Mouse (Mus musculus): Measurements from ENCODE around the gene Slc22a5. TPM values are rescaled to one million over a fixed set of nuclear protein-coding genes. Genes with fewer than 3 reads are reported as not detected.
A peak's percentile ranks its signal among the peaks of the same experiment; 100 is the strongest.

The Slc22a5 gene
- polyA plus RNA-seq, 1 experiment from 2014 or later = 9.4 TPM

GRCm38 (mm10) chr11:53902741-53903140 lies 11.3 kb upstream of the Slc22a5 start:
- Histone ChIP-seq H3K9ac (ENCODE audit: low read length) (no peak overlapping the region), H3K4me2 (replicated peaks; ENCODE audit: low read depth) (no peak overlapping the region), H3K27ac (replicated peaks) (no peak overlapping the region), H3K36me3 (ENCODE audit: control insufficient read depth, insufficient read depth, low read length) (no peaks in the 10 kb centered on the region), H3K4me1 (replicated peaks; ENCODE audit: control insufficient read depth, insufficient read depth) (no peaks in the 10 kb centered on the region), H3K27me3 (ENCODE audit: control insufficient read depth, insufficient read depth, low read length) (no peaks in the 10 kb centered on the region), H3K4me3 (ENCODE audit: low read depth, low read length) (no peak overlapping the region), H3K9me3 (ENCODE audit: control insufficient read depth, low read length) (no peaks in the 10 kb centered on the region)
- 90% methylated on average over 14 of the region's 14 CpGs for WGBS
- TF ChIP-seq CTCF (IDR thresholded peaks at IDR 0.05; ENCODE audit: low read depth) (no peak), EP300 (optimal IDR thresholded peaks at IDR 0.05) (no peak)
- ATAC-seq (ENCODE audit: low FRiP score, low TSS enrichment) = no peak
- no peak for DNase-seq (ENCODE audit: low spot score)

GRCm38 (mm10) chr11:53900991-53901390 lies 9.5 kb upstream of the Slc22a5 start:
- DNase-seq (ENCODE audit: low spot score) (no peak), ATAC-seq (ENCODE audit: low FRiP score, low TSS enrichment) (no peak)
- Histone ChIP-seq H3K27ac (replicated peaks) (0 out of 2 replicates have a peak overlapping the region, but pooled peaks have one; percentile 2), H3K9me3 (ENCODE audit: control insufficient read depth, low read length) (no peaks in the 10 kb centered on the region), H3K27me3 (ENCODE audit: control insufficient read depth, insufficient read depth, low read length) (no peaks in the 10 kb centered on the region), H3K9ac (ENCODE audit: low read length) (no peak overlapping the region), H3K4me2 (replicated peaks; ENCODE audit: low read depth) (no peak overlapping the region), H3K4me1 (replicated peaks; ENCODE audit: control insufficient read depth, insufficient read depth) (no peaks in the 10 kb centered on the region), H3K36me3 (ENCODE audit: control insufficient read depth, insufficient read depth, low read length) (no peaks in the 10 kb centered on the region), H3K4me3 (ENCODE audit: low read depth, low read length) (no peak overlapping the region)
- 28% methylated on average over 1 of the region's 1 CpGs for WGBS
- no peak for TF ChIP-seq EP300 (optimal IDR thresholded peaks at IDR 0.05)
- TF ChIP-seq CTCF (IDR thresholded peaks at IDR 0.05; ENCODE audit: low read depth) = no peak

GRCm38 (mm10) chr11:53899981-53900380 lies 8.5 kb upstream of the Slc22a5 start:
- TF ChIP-seq CTCF (IDR thresholded peaks at IDR 0.05; ENCODE audit: low read depth) (no peak), EP300 (optimal IDR thresholded peaks at IDR 0.05) (no peak)
- WGBS = 95% methylated on average over 6 of the region's 6 CpGs

DNA sequence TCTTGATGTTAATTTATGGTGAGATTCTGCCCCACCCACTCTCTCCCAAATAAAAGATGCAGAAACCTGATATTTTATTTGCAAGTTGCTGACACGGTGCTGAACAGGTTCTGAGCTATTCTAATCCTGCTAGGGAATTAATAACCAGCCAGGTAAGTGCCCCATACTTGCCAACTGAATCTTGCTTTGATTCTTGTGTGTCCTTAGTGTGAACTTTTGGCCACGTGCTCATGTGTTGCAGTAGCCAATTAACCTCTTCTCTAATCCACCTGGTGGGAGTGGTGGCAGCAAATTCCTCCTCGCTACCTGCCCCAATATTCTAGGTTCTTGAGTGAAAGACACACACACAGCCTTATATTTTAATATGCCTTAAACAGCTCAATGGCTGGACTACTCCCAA lies 7.5 kb upstream of the Slc22a5 start:
- ATAC-seq (ENCODE audit: low FRiP score, low TSS enrichment) = no peak
- Histone ChIP-seq H3K9me3 (ENCODE audit: control insufficient read depth, low read length) (no peaks in the 10 kb centered on the region), H3K36me3 (ENCODE audit: control insufficient read depth, insufficient read depth, low read length) (no peaks in the 10 kb centered on the region), H3K4me2 (replicated peaks; ENCODE audit: low read depth) (no peak overlapping the region), H3K4me1 (replicated peaks; ENCODE audit: control insufficient read depth, insufficient read depth) (no peaks in the 10 kb centered on the region), H3K27ac (replicated peaks) (no peak overlapping the region), H3K27me3 (ENCODE audit: control insufficient read depth, insufficient read depth, low read length) (no peaks in the 10 kb centered on the region), H3K9ac (ENCODE audit: low read length) (no peak overlapping the region), H3K4me3 (ENCODE audit: low read depth, low read length) (no peak overlapping the region)
- no peak for DNase-seq (ENCODE audit: low spot score)
- 43% methylated on average over 3 of the region's 3 CpGs for WGBS
- TF ChIP-seq EP300 (optimal IDR thresholded peaks at IDR 0.05) (no peak), CTCF (IDR thresholded peaks at IDR 0.05; ENCODE audit: low read depth) (no peak)

More at GRCm38 (mm10) chr11:53899981-53900380, 8.5 kb upstream of the Slc22a5 start:
- Histone ChIP-seq H3K36me3 (ENCODE audit: control insufficient read depth, insufficient read depth, low read length) (no peaks in the 10 kb centered on the region), H3K4me1 (replicated peaks; ENCODE audit: control insufficient read depth, insufficient read depth) (no peaks in the 10 kb centered on the region), H3K4me2 (replicated peaks; ENCODE audit: low read depth) (no peak overlapping the region), H3K9me3 (ENCODE audit: control insufficient read depth, low read length) (no peaks in the 10 kb centered on the region), H3K9ac (ENCODE audit: low read length) (no peak overlapping the region), H3K4me3 (ENCODE audit: low read depth, low read length) (no peak overlapping the region), H3K27me3 (ENCODE audit: control insufficient read depth, insufficient read depth, low read length) (no peaks in the 10 kb centered on the region), H3K27ac (replicated peaks) (no peak overlapping the region)
- DNase-seq (ENCODE audit: low spot score) = no peak
- no peak for ATAC-seq (ENCODE audit: low FRiP score, low TSS enrichment)

- H3K9me3 ChIP-seq (ENCODE audit: control insufficient read depth, low read length) = no peaks in the 10 kb centered on the region
- TF ChIP-seq CTCF (IDR thresholded peaks at IDR 0.05; ENCODE audit: low read depth) (no peak), EP300 (optimal IDR thresholded peaks at IDR 0.05) (no peak)
- no peak overlapping the region for H3K4me3 ChIP-seq (ENCODE audit: low read depth, low read length)
- ATAC-seq (ENCODE audit: low FRiP score, low TSS enrichment) (no peak), DNase-seq (ENCODE audit: low spot score) (no peak)
- no peak overlapping the region for H3K9ac ChIP-seq (ENCODE audit: low read length)
- H3K4me2 ChIP-seq (replicated peaks; ENCODE audit: low read depth) = no peak overlapping the region
- no peaks in the 10 kb centered on the region for H3K4me1 ChIP-seq (replicated peaks; ENCODE audit: control insufficient read depth, insufficient read depth)
- H3K27me3 ChIP-seq (ENCODE audit: control insufficient read depth, insufficient read depth, low read length) = no peaks in the 10 kb centered on the region
- 64% methylated on average over 6 of the region's 6 CpGs for WGBS
- no peaks in the 10 kb centered on the region for H3K36me3 ChIP-seq (ENCODE audit: control insufficient read depth, insufficient read depth, low read length)
- no peak overlapping the region for H3K27ac ChIP-seq (replicated peaks)
Measured at GRCm38 (mm10) chr11:53896935-53897334, 5.5 kb upstream of the Slc22a5 start.

DNA sequence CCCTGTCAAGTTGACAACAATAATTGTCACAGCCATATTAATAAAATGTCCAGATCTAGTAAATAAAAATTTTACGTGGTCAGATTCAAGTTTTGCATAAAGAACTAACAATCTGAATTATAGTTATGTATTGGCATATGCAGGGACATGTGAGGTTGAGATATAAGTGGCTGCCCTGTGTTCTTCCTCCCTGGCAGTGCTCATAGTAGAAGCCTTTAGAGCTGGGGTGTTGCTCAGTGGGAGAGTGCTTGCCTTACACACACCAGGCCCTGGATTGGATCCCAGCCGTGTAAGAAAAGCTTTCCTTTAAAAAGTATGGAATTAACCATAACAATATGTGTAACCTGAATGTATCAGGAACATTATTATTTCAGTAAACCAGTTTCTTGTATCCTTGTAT lies 2.0 kb upstream of the Slc22a5 start:
- H3K9ac ChIP-seq (ENCODE audit: low read length) = no peak overlapping the region
- H3K36me3 ChIP-seq (ENCODE audit: control insufficient read depth, insufficient read depth, low read length) = no peaks in the 10 kb centered on the region
- H3K4me3 ChIP-seq (ENCODE audit: low read depth, low read length) = no peak overlapping the region
- no peaks in the 10 kb centered on the region for H3K27me3 ChIP-seq (ENCODE audit: control insufficient read depth, insufficient read depth, low read length)
- TF ChIP-seq CTCF (IDR thresholded peaks at IDR 0.05; ENCODE audit: low read depth) (no peak), EP300 (optimal IDR thresholded peaks at IDR 0.05) (no peak)
- ATAC-seq (ENCODE audit: low FRiP score, low TSS enrichment) = no peak
- no peak overlapping the region for H3K4me2 ChIP-seq (replicated peaks; ENCODE audit: low read depth)
- no peaks in the 10 kb centered on the region for H3K9me3 ChIP-seq (ENCODE audit: control insufficient read depth, low read length)
- WGBS = 52% methylated on average over 2 of the region's 2 CpGs
- DNase-seq (ENCODE audit: low spot score) = no peak
- H3K27ac ChIP-seq (replicated peaks) = peak overlapping the region; percentile 67; the same call in 1 of the 2 replicates
- no peaks in the 10 kb centered on the region for H3K4me1 ChIP-seq (replicated peaks; ENCODE audit: control insufficient read depth, insufficient read depth)
